Mouse (Mus musculus) brain, adult 2 months (tissue): ENCODE measurements at regions not wholly inside any gene's neighbourhood (a gene's known extent, or its start where the extent isn't known, plus 50 kb on each side); places are given as distances from the start of the nearest gene placed in this dataset.
A peak's percentile ranks its signal among the peaks of the same experiment; 100 is the strongest.

ENCODE experiments used
- DNase-seq: peaks from one replicate; pipeline ENCODE4 v3.0.0; 2011; ENCODE audit warnings: low read depth, low spot score

DNA sequence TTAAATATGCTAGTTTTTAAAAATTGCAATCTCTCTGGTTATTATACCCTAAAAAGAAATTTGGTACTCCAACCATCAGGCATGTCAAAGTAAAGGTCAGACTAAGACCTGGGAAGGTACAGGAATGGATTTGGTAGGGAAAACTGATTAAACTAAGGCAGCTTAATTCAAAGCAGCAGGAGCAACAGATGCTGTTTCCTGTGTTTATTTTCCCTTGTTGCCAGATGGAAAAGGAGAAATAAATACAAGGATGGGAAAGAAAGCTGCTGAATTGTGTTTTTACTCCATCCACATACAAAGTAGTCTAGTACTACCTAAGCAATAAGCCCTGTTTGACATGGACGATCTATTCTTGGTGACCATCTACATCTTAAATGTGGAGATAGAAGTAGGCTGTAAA lies 1177.6 kb downstream of the Pcdh17 start:
- peak; percentile 2 for DNase-seq
